Mouse (Mus musculus): ENCODE measurements around the gene Sdhc.

- no peak for TF ChIP-seq CTCF (IDR thresholded peaks at IDR 0.05; ENCODE audit: low read depth)
- no peak for TF ChIP-seq EP300 (optimal IDR thresholded peaks at IDR 0.05)
These were observed 26.0 kb downstream of the Sdhc start for GRCm38 (mm10) chr1:171124398-171124797.
